Mouse (Mus musculus) lung, postnatal 0 days (tissue): ENCODE data around the gene Prkcb.

ENCODE experiments used
- CTCF ChIP-seq: IDR thresholded peaks from 2 replicates; pipeline ENCODE4 v1.5.1; 2016; ENCODE audit warnings: antibody characterized with exemption, mild to moderate bottlenecking
- EP300 ChIP-seq: IDR thresholded peaks from 2 replicates; pipeline ENCODE4 v1.6.1; 2016; ENCODE audit warnings: antibody characterized with exemption, mild to moderate bottlenecking, control low read depth

DNA sequence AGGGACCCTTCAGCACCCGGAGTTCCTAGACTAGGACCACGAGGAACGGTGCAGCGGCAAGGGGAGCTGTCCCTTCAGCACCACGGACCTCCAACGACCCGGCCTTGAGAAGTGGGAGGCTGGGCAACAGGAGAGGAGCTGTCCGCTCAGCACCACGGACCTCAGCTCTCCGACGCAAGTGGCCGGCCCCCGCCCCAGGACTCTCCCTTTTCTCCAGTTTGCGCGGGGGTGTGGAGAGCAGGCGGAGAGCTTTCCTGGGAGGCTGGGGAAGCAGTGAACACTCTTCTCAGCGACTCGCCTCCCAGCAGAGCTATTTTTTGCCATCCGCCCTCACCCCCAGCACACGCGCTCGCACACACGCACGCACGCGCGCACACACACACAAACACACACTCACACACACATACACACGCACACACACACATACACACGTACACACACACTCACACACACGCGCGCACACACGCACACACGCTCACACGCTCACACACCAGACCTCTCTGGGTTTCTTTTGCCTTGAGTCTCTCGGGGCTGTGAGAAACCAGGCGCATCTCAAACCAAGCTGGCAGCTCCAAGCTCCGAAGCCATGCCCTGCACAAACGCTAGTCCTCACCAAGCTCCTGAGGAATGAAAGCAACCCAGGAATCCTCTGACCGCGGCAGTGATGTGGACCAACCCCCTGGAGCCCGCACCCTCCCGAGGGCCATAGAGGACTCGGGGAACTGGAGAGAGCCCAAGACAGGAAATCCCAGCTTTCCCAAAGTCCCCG lies 382.5 kb downstream of the Prkcb start:
- TF ChIP-seq CTCF (no peak), EP300 (no peak)
